Mouse (Mus musculus) E14TG2a.4 (cell line): ENCODE results near the gene Padi4.

ENCODE experiments used
- H3K27me3 ChIP-seq: 2 replicates; pipeline ENCODE4 v1.6.1; 2014; ENCODE audit warnings: low read length, control low read depth; ENCODE audit not compliant: insufficient read depth
- H3K36me3 ChIP-seq: 2 replicates; pipeline ENCODE4 v1.6.1; 2014; ENCODE audit warnings: low read length, control low read depth; ENCODE audit not compliant: insufficient read depth
- H3K4me1 ChIP-seq: replicated peaks from 2 replicates; pipeline ENCODE4 v1.6.1; 2014; ENCODE audit warnings: low read depth, low read length, control low read depth
- H3K4me3 ChIP-seq: replicated peaks from 2 replicates; pipeline ENCODE4 v1.5.1; 2014; ENCODE audit warnings: mild to moderate bottlenecking, low read length
- H3K9me3 ChIP-seq: 2 replicates; pipeline ENCODE4 v1.6.1; 2014; ENCODE audit warnings: low read length, control low read depth
- CTCF ChIP-seq: conservative IDR thresholded peaks from 2 replicates; pipeline ENCODE4 v1.5.1; 2014; ENCODE audit warnings: low read length
- NANOG ChIP-seq: IDR thresholded peaks from 2 replicates; pipeline ENCODE4 v1.6.1; 2014; ENCODE audit warnings: borderline replicate concordance, low read length, mixed read lengths
- POU5F1 ChIP-seq: IDR thresholded peaks from 2 replicates; pipeline ENCODE4 v1.6.1; 2014; ENCODE audit warnings: low read length, borderline replicate concordance

Padi4 gene

DNA sequence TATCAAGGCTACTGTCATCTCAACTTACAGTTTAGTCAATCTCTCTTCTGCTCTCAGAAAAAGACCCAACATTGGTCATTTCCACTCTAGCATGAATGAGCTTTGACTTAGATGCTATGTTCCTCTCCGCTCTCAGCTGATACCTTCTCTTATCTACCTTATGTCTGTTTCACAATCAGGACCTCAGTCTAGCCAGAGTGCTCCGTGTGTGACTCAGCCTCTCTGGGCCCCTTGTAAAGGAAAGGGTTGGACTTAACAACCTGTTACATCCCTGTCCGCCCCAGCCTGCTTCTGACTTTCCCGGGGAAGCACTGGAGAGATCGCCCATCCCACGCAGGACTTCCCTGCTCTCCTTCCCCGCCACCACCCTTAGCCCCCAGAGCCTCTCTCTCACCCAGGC lies 18.5 kb upstream of the Padi4 start:
- H3K4me1 ChIP-seq: peaks cover 34% of the 10 kb centered on the region
- no peaks in the 10 kb centered on the region for H3K9me3 ChIP-seq
- H3K27me3 ChIP-seq: 0 out of 2 replicates have a peak, but pooled peaks cover 9% of the 10 kb centered on the region
- no peak for TF ChIP-seq NANOG
- TF ChIP-seq CTCF: no peak
- TF ChIP-seq POU5F1: no peak
- no peaks in the 10 kb centered on the region for H3K36me3 ChIP-seq
- H3K4me3 ChIP-seq: no peak overlapping the region

GRCm38 (mm10) chr4:140791071-140791470 lies 17.0 kb upstream of the Padi4 start:
- peaks cover 34% of the 10 kb centered on the region for H3K4me1 ChIP-seq
- peaks cover 6% of the 10 kb centered on the region for H3K9me3 ChIP-seq
- no peak for TF ChIP-seq CTCF
- TF ChIP-seq NANOG: no peak
- TF ChIP-seq POU5F1: no peak
- H3K36me3 ChIP-seq: no peaks in the 10 kb centered on the region
- H3K27me3 ChIP-seq: 0 out of 2 replicates have a peak, but pooled peaks cover 7% of the 10 kb centered on the region
- peak overlapping the region; percentile 20; the same call in 1 of the 2 replicates for H3K4me3 ChIP-seq

DNA sequence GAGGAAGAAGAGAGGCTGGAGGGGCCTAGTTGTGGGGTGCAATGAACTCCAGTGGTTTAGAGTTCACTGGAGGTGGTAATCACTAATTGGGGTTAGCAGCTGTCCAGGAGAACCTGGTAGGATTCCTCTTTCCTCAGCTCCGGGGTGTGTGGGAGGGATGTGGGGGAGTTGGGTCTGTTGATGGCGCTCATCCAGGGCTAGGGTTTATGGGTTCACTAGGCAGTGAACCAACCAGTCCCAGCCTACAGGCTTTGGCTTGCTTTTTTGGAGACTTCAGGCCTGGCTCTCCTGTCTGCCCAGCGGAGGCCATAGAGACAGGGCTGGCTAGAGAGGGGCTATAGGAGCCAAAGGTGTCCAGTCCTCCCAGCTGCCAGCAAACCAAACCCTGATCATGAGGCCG lies 15.9 kb upstream of the Padi4 start:
- TF ChIP-seq NANOG (no peak), CTCF (no peak), POU5F1 (no peak)
- Histone ChIP-seq H3K27me3 (0 out of 2 replicates have a peak, but pooled peaks cover 7% of the 10 kb centered on the region), H3K4me1 (peaks cover 38% of the 10 kb centered on the region), H3K4me3 (no peak overlapping the region), H3K36me3 (no peaks in the 10 kb centered on the region), H3K9me3 (peaks cover 6% of the 10 kb centered on the region)

- H3K4me3 ChIP-seq: no peak overlapping the region
- no peaks in the 10 kb centered on the region for H3K36me3 ChIP-seq
- peaks cover 6% of the 10 kb centered on the region for H3K9me3 ChIP-seq
- H3K4me1 ChIP-seq: peaks cover 34% of the 10 kb centered on the region
- TF ChIP-seq POU5F1: no peak
- no peak for TF ChIP-seq NANOG
- peak; percentile 66 for TF ChIP-seq CTCF
- H3K27me3 ChIP-seq: 0 out of 2 replicates have a peak, but pooled peaks cover 7% of the 10 kb centered on the region
Observed at GRCm38 (mm10) chr4:140788983-140789382, 14.9 kb upstream of the Padi4 start.

DNA sequence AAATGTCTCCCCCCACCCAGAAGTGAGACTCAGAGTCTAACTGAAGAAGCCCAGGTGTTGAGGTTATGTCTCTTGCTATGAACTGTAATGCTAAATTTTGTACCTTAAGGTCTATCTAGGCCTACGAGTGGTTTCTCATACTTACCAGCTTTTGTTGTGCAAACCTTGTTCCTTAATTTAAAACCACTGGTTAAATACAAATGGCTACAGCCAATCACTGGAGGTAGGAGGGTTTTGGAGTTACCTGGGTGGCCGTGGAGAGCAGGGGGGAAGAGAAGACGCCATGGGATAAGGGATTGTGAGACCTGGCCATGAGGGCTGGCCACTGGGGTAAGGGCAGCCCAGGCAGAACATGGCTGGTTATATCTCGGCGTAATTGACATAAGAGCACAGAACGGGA lies 14.2 kb upstream of the Padi4 start:
- 0 out of 2 replicates have a peak, but pooled peaks cover 7% of the 10 kb centered on the region for H3K27me3 ChIP-seq
- peaks cover 6% of the 10 kb centered on the region for H3K9me3 ChIP-seq
- H3K4me1 ChIP-seq: peaks cover 28% of the 10 kb centered on the region
- no peak overlapping the region for H3K4me3 ChIP-seq
- H3K36me3 ChIP-seq: no peaks in the 10 kb centered on the region
- TF ChIP-seq CTCF (no peak), NANOG (no peak), POU5F1 (no peak)

DNA sequence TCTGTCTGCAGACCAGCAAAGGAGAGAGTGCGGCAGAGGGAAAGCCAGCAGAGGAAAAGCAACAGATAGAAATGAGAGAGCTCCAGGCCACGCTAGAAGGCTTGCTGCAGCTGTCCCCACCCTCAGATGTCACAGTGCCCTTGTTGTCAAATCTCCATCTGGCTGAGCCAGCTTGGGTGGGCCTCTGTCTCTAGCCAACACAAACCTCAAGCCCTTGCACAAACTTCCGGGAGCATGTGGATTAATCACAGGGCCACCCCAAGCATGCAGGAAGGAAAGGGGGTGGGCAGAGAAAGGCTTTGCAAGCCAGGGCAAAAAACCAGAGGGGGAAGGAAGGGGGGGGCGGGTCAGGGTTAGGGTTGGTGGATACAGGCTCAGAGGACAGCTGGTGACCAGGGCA lies 13.4 kb upstream of the Padi4 start:
- H3K4me1 ChIP-seq: peaks cover 22% of the 10 kb centered on the region
- H3K27me3 ChIP-seq: no peaks in the 10 kb centered on the region
- TF ChIP-seq NANOG (no peak), POU5F1 (no peak), CTCF (no peak)
- no peak overlapping the region for H3K4me3 ChIP-seq
- peaks cover 6% of the 10 kb centered on the region for H3K9me3 ChIP-seq
- H3K36me3 ChIP-seq: no peaks in the 10 kb centered on the region

DNA sequence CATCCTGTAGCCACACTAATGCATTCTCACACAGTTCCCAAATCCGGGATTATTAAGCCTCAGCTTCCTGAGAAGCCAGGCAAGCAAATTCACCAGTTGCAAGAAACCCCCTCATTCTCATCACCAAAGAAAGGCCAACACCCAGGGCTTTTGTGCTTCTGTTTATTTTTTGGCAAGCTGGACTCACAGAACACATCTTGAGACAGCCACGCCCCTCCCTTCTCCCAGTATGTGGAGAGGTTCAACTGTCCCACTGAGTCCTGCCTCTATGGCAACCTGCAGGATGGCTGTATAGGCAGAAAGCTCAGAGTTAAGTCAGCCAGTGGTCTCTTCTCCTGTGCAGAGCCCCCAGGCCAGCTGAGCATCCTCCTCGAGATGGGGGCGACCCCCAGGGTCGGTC lies 11.2 kb upstream of the Padi4 start:
- Histone ChIP-seq H3K27me3 (no peaks in the 10 kb centered on the region), H3K4me3 (no peak overlapping the region), H3K9me3 (peaks cover 6% of the 10 kb centered on the region), H3K36me3 (no peaks in the 10 kb centered on the region), H3K4me1 (peaks cover 15% of the 10 kb centered on the region; the same call in 1 of the 2 replicates)
- TF ChIP-seq CTCF: no peak
- TF ChIP-seq POU5F1: no peak
- TF ChIP-seq NANOG: no peak

- H3K36me3 ChIP-seq: no peaks in the 10 kb centered on the region
- H3K4me1 ChIP-seq: peaks cover 12% of the 10 kb centered on the region; the same call in 1 of the 2 replicates
- H3K4me3 ChIP-seq: no peak overlapping the region
- peaks cover 6% of the 10 kb centered on the region for H3K9me3 ChIP-seq
- TF ChIP-seq NANOG (no peak), CTCF (peak; percentile 15; the same call in 1 of the 2 replicates)
- H3K27me3 ChIP-seq: no peaks in the 10 kb centered on the region
Observed at GRCm38 (mm10) chr4:140784292-140784945, 10.4 kb upstream of the Padi4 start.
